Mouse (Mus musculus) liver, postnatal 0 days (tissue): ENCODE data around the gene Ktn1. TPM values are rescaled to one million over a fixed set of nuclear protein-coding genes. Genes with fewer than 3 reads are reported as not detected.

ENCODE experiments used
- ATAC-seq: fragments of 200-750 bp; cut with Nextera tagmentation; 2 replicates; pipeline ENCODE4 v1.8.0; 2017; ENCODE audit warnings: mild to moderate bottlenecking, moderate library complexity
- DNase-seq: peaks from one replicate; pipeline ENCODE4 v3.0.0-alpha.2; 2016
- H3K27ac ChIP-seq: fragments of 300-500 bp; sonication (generic); 2 replicates; pipeline ENCODE4 v1.5.1; 2014; ENCODE audit warnings: antibody characterized with exemption, moderate library complexity, mild to moderate bottlenecking, low read depth
- H3K27me3 ChIP-seq: fragments of 300-500 bp; sonication (generic); 2 replicates; pipeline ENCODE4 v1.6.1; 2014; ENCODE audit warnings: low read length, control low read depth, mixed read lengths; ENCODE audit not compliant: insufficient read depth
- H3K36me3 ChIP-seq: fragments of 300-500 bp; sonication (generic); replicated peaks from 2 replicates; pipeline ENCODE4 v1.6.1; 2014; ENCODE audit warnings: mild to moderate bottlenecking, control low read depth, low read length, moderate library complexity, mixed read lengths; ENCODE audit not compliant: insufficient read depth
- H3K4me1 ChIP-seq: fragments of 300-500 bp; sonication (generic); 2 replicates; pipeline ENCODE4 v1.6.1; 2014; ENCODE audit warnings: antibody characterized with exemption, mild to moderate bottlenecking, control low read depth; ENCODE audit not compliant: insufficient read depth
- H3K4me2 ChIP-seq: fragments of 300-500 bp; sonication (generic); 2 replicates; pipeline ENCODE4 v1.6.1; 2014; ENCODE audit warnings: low read depth, mild to moderate bottlenecking, low read length, moderate library complexity, mixed read lengths
- H3K4me3 ChIP-seq: fragments of 300-500 bp; sonication (generic); 2 replicates; pipeline ENCODE4 v1.5.1; 2014; ENCODE audit warnings: low read depth, low read length
- H3K9ac ChIP-seq: fragments of 300-500 bp; sonication (generic); replicated peaks from 2 replicates; pipeline ENCODE4 v1.6.1; 2014; ENCODE audit warnings: mild to moderate bottlenecking, moderate library complexity
- H3K9me3 ChIP-seq: fragments of 300-500 bp; sonication (generic); 2 replicates; pipeline ENCODE4 v1.6.1; 2016; ENCODE audit warnings: mild to moderate bottlenecking, control low read depth, low read length, mixed read lengths
- CTCF ChIP-seq: sonication (generic); IDR thresholded peaks from 2 replicates; pipeline ENCODE4 v1.5.1; 2016; ENCODE audit warnings: antibody characterized with exemption, low read depth
- EP300 ChIP-seq: IDR thresholded peaks from 2 replicates; pipeline ENCODE4 v1.6.1; 2016; ENCODE audit warnings: antibody characterized with exemption, low read depth, mild to moderate bottlenecking
- WGBS: fragments of 180-500 bp; shearing (Covaris S2); extraction: QIAGEN DNeasy Blood & Tissue Kit; methylation state at CpG from one replicate; pipeline ENCODE4 v1.1.7; 2014; ENCODE audit not compliant: insufficient replicate concordance; 5-methylcytosine and 5-hydroxymethylcytosine counted together
- polyA plus RNA-seq: library from polyadenylated mRNA; unstranded; fragments of >200 nt; fragmentation: Nextera tagmentation; extraction: Ambion mirVana; gene quantifications from 2 replicates; pipeline ENCODE4 v1.2.1, GENCODE M21; 2015

Gene Ktn1
- polyA plus RNA-seq, 1 experiment from 2014 or later = 16.7 TPM

DNA sequence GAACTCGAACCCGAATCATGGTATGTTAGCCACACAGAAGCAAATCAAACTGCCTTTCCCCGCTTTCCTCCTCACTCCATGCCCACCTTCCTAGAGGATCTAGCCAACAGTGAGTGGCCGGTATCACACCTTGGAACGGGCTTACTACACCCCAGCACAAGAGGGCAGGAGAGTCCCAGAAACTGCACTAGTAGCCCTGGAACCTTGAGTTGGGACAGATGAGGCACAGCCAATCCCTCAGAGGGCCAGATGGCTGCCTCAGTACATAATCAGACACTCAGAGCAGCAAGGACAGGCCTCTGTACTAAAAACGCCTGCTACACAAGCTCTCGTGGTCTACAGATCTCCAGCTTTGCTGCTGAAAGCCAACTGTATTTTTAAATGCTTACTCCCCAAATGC, 94.4 kb downstream of the Ktn1 start:
- Histone ChIP-seq H3K9me3 (no peaks in the 10 kb centered on the region), H3K4me2 (no peak overlapping the region), H3K4me3 (no peak overlapping the region), H3K36me3 (peaks cover 7% of the 10 kb centered on the region), H3K4me1 (no peaks in the 10 kb centered on the region), H3K27me3 (no peaks in the 10 kb centered on the region), H3K9ac (no peak overlapping the region), H3K27ac (no peak overlapping the region)
- TF ChIP-seq EP300 (no peak), CTCF (no peak)
- WGBS = 82% methylated on average over 7 of the region's 7 CpGs
- no peak for ATAC-seq
- no peak for DNase-seq

DNA sequence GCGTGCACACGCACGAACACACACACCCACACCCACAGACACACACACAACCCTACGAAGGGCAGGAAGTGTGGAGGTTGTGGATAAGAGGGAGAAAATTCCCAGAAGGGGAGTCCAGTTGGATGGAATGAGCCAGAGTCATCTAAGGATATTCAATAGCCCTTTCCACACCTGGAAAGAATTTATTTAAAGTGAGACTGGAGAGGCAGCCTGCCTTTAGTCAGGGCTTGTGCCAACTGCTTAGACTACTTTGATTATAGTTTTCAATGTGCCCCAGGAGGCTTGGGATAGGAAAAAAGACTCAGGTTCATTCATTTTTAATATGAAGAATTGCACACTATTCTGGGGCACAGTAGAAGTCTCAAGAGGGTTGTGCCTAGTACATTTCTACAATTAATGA, 96.8 kb downstream of the Ktn1 start:
- Histone ChIP-seq H3K4me2 (no peak overlapping the region), H3K27me3 (no peaks in the 10 kb centered on the region), H3K9me3 (no peaks in the 10 kb centered on the region), H3K27ac (no peak overlapping the region), H3K4me3 (no peak overlapping the region), H3K4me1 (no peaks in the 10 kb centered on the region), H3K9ac (no peak overlapping the region), H3K36me3 (no peaks in the 10 kb centered on the region)
- 85% methylated on average over 4 of the region's 4 CpGs for WGBS
- no peak for DNase-seq
- ATAC-seq = no peak
- no peak for TF ChIP-seq EP300
- no peak for TF ChIP-seq CTCF

DNA sequence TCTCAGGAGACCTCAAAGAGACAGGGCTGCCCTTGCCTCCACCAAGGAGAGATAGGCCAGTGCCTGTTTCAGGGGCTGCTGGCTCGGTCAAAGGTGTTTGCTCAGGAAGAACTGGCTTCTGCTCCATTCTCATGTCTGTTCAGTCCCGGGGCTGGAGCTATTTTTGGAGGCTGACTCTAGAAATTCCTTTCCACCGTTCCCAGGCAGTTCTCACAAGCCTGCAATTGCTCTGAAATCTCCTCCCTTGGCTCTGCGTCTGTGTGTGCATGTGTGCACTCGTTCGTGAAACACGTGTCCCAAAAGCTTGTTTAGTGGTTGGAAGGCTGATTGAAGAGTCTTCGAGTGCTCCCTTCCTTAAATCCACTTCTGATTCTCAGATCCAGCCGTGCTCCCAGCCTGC, 99.3 kb downstream of the Ktn1 start:
- no peaks in the 10 kb centered on the region for H3K36me3 ChIP-seq
- no peak for TF ChIP-seq EP300
- no peak for TF ChIP-seq CTCF
- H3K4me2 ChIP-seq = no peak overlapping the region
- no peak overlapping the region for H3K4me3 ChIP-seq
- no peak for ATAC-seq
- no peaks in the 10 kb centered on the region for H3K4me1 ChIP-seq
- no peaks in the 10 kb centered on the region for H3K27me3 ChIP-seq
- WGBS = 71% methylated on average over 9 of the region's 9 CpGs
- H3K9me3 ChIP-seq = no peaks in the 10 kb centered on the region
- no peak overlapping the region for H3K9ac ChIP-seq
- no peak overlapping the region for H3K27ac ChIP-seq
- DNase-seq = no peak

- H3K36me3 ChIP-seq = no peaks in the 10 kb centered on the region
- no peak overlapping the region for H3K9ac ChIP-seq
- no peak overlapping the region for H3K4me3 ChIP-seq
- no peak for DNase-seq
- no peaks in the 10 kb centered on the region for H3K9me3 ChIP-seq
- no peaks in the 10 kb centered on the region for H3K27me3 ChIP-seq
- 85% methylated on average over 3 of the region's 3 CpGs for WGBS
- no peak overlapping the region for H3K27ac ChIP-seq
- no peaks in the 10 kb centered on the region for H3K4me1 ChIP-seq
- no peak for TF ChIP-seq CTCF
- no peak overlapping the region for H3K4me2 ChIP-seq
- no peak for ATAC-seq
Observed at GRCm38 (mm10) chr14:47748714-47749113, 100.5 kb downstream of the Ktn1 start.

- no peak overlapping the region for H3K4me3 ChIP-seq
- no peaks in the 10 kb centered on the region for H3K27me3 ChIP-seq
- 55% methylated on average over 8 of the region's 8 CpGs for WGBS
- DNase-seq = peak; percentile 43
- ATAC-seq = no peak
- no peak overlapping the region for H3K9ac ChIP-seq
- H3K4me2 ChIP-seq = no peak overlapping the region
- no peaks in the 10 kb centered on the region for H3K4me1 ChIP-seq
- no peak overlapping the region for H3K27ac ChIP-seq
- no peaks in the 10 kb centered on the region for H3K9me3 ChIP-seq
- H3K36me3 ChIP-seq = no peaks in the 10 kb centered on the region
- TF ChIP-seq CTCF (peak; percentile 81), EP300 (no peak)
Observed at GRCm38 (mm10) chr14:47751422-47752205, 103.4 kb downstream of the Ktn1 start.

- H3K36me3 ChIP-seq = no peaks in the 10 kb centered on the region
- ATAC-seq = no peak
Observed at GRCm38 (mm10) chr14:47753561-47753960, 105.3 kb downstream of the Ktn1 start.

More at GRCm38 (mm10) chr14:47753561-47753960, 105.3 kb downstream of the Ktn1 start:
- H3K27ac ChIP-seq = no peak overlapping the region
- H3K4me1 ChIP-seq = no peaks in the 10 kb centered on the region
- H3K4me3 ChIP-seq = no peak overlapping the region
- no peaks in the 10 kb centered on the region for H3K27me3 ChIP-seq
- no peak overlapping the region for H3K9ac ChIP-seq
- TF ChIP-seq EP300 (no peak), CTCF (no peak)
- DNase-seq = no peak
- H3K4me2 ChIP-seq = no peak overlapping the region
- 64% methylated on average over 3 of the region's 3 CpGs for WGBS
- H3K9me3 ChIP-seq = no peaks in the 10 kb centered on the region
